Mouse (Mus musculus) limb, embryonic 10.5 days (tissue): ENCODE results near the gene Arhgap18. TPM values are rescaled to one million over a fixed set of nuclear protein-coding genes. Genes with fewer than 3 reads are reported as not detected.

Experiments
- DNase-seq: peaks from one replicate; pipeline ENCODE4 v3.0.0-alpha.2; 2017; ENCODE audit warnings: low spot score
- H3K27ac ChIP-seq: fragments of 300-500 bp; sonication (generic); 2 replicates; pipeline ENCODE4 v1.5.1; 2016; ENCODE audit warnings: mild to moderate bottlenecking
- H3K27me3 ChIP-seq: fragments of 300-500 bp; sonication (generic); 2 replicates; pipeline ENCODE4 v1.6.1; 2016; ENCODE audit warnings: low read depth, mild to moderate bottlenecking; ENCODE audit not compliant: poor library complexity, severe bottlenecking
- H3K36me3 ChIP-seq: fragments of 300-500 bp; sonication (generic); 2 replicates; pipeline ENCODE4 v1.6.1; 2016; ENCODE audit warnings: mild to moderate bottlenecking, moderate library complexity
- H3K4me1 ChIP-seq: fragments of 300-500 bp; sonication (generic); 2 replicates; pipeline ENCODE4 v1.6.1; 2016
- H3K4me3 ChIP-seq: fragments of 300-500 bp; sonication (generic); 2 replicates; pipeline ENCODE4 v1.5.1; 2016; ENCODE audit warnings: mild to moderate bottlenecking, moderate library complexity
- H3K9me3 ChIP-seq: fragments of 300-500 bp; sonication (generic); replicated peaks from 2 replicates; pipeline ENCODE4 v1.6.1; 2016; ENCODE audit warnings: mild to moderate bottlenecking
- WGBS: fragments of 180-500 bp; shearing (Covaris S2); methylation state at CpG from one replicate; pipeline ENCODE4 v1.1.7; 2016; 5-methylcytosine and 5-hydroxymethylcytosine counted together
- polyA plus RNA-seq: library from polyadenylated mRNA; unstranded; fragments of >200 nt; fragmentation: Nextera tagmentation; extraction: Ambion mirVana; gene quantifications from 2 replicates; pipeline ENCODE4 v1.2.1, GENCODE M21; 2016

Arhgap18 gene
- polyA plus RNA-seq, 1 experiment from 2014 or later, result 14.8 TPM

DNA sequence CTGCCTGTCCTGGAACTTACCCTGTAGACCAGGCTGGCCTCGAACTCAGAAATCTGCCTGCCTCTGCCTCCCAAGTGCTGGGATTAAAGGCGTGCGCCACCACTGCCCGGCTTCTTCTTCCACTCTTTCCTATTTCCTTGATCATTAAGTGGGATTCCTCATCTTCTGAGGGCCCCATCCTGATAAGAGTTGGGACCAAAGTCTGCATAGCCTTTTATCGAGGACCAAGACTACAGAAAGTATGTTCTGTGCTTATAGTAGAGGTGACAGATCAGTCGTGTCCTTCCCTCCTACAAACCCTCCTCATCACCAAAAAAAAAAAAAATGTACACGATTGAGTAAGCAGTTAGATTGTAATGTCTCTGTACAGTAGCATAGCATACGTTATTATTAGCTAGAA lies 39.8 kb downstream of the Arhgap18 start:
- 91% methylated on average over 8 of the region's 8 CpGs for WGBS
- H3K4me1 ChIP-seq, result peaks cover 20% of the 10 kb centered on the region
- no peaks in the 10 kb centered on the region for H3K27me3 ChIP-seq
- H3K4me3 ChIP-seq, result no peak overlapping the region
- no peak overlapping the region for H3K27ac ChIP-seq
- no peaks in the 10 kb centered on the region for H3K36me3 ChIP-seq
- no peak for DNase-seq
- H3K9me3 ChIP-seq, result no peaks in the 10 kb centered on the region

DNA sequence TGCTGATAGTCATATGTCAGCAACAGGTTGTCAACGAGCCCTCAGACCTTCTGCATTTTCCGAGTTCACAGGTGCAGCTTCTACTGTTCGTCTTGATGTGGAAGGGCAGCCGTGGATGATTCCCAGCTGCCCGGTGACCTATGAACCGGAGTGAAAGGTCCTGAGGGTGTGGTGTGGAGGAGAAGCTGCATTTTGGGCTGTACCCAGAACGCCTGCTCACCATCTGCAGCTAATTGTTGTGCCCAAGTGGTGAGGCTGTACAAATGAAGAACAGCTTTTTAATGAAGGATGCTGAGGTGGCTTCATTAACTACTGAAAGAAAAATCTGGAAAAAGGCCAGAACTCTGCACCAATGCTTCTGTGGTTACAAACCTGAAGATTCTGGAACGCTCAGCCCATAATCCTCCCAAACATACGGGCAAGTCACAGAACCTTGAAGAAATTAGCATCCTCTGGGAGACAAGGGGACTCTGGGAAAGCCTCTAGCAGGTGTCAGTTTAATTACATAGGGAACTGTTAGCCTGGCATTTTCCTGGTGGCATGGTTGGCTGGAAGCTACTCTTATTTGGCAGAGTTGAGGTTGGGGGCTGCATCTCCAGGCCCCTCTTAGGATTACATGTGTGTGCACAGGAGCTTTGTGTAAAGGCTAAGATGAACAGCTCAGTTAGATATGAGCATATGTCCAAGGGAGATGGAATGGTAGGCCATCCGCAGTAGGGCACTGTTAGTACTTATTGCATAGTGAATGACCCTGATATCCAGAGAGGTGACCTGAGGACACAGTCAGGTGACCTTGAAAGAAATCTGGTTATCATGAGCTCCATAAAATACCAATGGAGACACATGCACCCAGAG lies 43.4 kb downstream of the Arhgap18 start:
- H3K9me3 ChIP-seq, result no peaks in the 10 kb centered on the region
- H3K27me3 ChIP-seq, result no peaks in the 10 kb centered on the region
- DNase-seq, result no peak
- H3K4me1 ChIP-seq, result peaks cover 32% of the 10 kb centered on the region
- no peak overlapping the region for H3K27ac ChIP-seq
- H3K36me3 ChIP-seq, result no peaks in the 10 kb centered on the region
- no peak overlapping the region for H3K4me3 ChIP-seq
- 56% methylated on average over 10 of the region's 10 CpGs for WGBS

DNA sequence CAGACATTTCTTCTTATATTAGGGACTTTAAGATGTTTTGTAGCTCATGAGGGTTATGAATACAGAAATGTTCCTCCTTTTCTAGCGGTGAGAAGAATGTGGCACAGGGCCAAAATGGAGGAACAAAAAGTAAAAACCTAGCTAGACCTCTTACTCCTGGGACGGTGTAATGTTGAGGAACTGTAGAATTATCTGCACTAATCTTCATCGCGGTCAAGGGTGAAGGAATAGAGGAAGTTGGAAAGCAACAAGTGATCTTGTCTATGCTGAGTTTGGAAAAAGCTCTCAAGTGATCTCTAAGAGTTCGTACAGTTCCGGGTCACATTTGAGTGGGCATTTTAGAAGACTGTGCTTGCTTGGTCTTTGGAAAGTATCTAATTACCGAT lies 44.1 kb downstream of the Arhgap18 start:
- peaks cover 32% of the 10 kb centered on the region for H3K4me1 ChIP-seq
- WGBS, result 94% methylated on average over 7 of the region's 7 CpGs
- H3K9me3 ChIP-seq, result no peaks in the 10 kb centered on the region
- H3K27ac ChIP-seq, result no peak overlapping the region
- no peak for DNase-seq
- no peak overlapping the region for H3K4me3 ChIP-seq
- H3K36me3 ChIP-seq, result no peaks in the 10 kb centered on the region
- H3K27me3 ChIP-seq, result no peaks in the 10 kb centered on the region

DNA sequence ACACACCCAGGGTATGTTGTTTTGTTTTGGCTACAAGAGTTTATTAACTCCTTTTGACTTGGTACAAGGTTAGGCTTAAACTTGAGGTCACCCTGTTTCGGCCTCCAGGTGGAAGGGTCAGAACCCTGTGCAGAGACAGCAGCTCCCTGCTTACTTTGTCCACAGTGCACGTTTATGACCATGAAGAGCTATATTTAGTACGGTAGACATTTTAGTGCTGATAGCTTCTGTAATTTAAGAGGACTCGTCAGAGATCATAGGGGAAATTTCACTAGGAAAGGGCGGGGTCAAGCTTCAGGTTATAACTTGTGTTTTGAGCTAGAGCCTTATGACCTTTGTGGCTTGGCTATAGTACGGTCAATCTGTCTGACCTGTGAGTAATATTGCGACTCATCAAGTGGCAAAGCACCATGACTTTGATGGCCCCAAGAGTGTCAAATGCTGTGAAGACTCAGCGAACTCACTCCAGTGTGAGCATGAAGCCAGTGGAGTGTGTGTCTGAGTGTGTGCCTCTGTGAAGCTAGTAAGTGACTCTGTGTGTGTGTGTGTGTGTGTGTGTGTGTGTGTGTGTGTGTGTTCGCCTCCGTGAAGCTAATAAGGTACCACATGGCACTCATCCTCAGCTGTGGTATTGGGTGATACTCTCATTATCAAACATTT lies 45.7 kb downstream of the Arhgap18 start:
- Histone ChIP-seq H3K27ac (no peak overlapping the region), H3K4me3 (no peak overlapping the region), H3K27me3 (no peaks in the 10 kb centered on the region), H3K36me3 (no peaks in the 10 kb centered on the region), H3K9me3 (no peaks in the 10 kb centered on the region), H3K4me1 (peaks cover 32% of the 10 kb centered on the region)
- no peak for DNase-seq
- WGBS, result 70% methylated on average over 10 of the region's 10 CpGs

DNA sequence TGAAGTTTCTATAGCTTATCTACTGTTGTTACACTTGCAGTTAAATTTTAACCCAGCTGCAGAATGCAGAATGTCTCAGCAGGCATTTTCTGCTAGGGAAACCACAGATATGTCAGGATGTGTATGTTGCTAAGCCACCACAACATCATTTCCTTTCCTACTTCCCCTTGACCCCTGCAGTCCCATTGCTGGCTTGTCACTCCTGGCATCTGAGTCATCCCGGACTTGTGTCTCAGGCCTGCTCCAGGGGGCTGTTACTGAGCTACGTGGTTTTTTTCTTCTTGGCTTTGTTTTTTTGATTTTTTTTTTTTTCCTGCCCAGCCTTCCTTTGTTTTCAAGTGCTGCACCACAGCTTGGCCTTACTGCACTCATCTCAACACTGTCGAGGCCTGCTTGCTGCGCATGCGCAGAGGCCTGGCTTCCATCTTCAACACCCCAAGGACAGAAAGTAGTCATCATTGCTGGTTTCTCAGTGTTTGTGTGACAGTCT lies 46.4 kb downstream of the Arhgap18 start:
- H3K27me3 ChIP-seq, result no peaks in the 10 kb centered on the region
- H3K4me3 ChIP-seq, result no peak overlapping the region
- H3K27ac ChIP-seq, result no peak overlapping the region
- peaks cover 32% of the 10 kb centered on the region for H3K4me1 ChIP-seq
- 78% methylated on average over 5 of the region's 5 CpGs for WGBS
- H3K9me3 ChIP-seq, result no peaks in the 10 kb centered on the region
- H3K36me3 ChIP-seq, result no peaks in the 10 kb centered on the region
- DNase-seq, result no peak

DNA sequence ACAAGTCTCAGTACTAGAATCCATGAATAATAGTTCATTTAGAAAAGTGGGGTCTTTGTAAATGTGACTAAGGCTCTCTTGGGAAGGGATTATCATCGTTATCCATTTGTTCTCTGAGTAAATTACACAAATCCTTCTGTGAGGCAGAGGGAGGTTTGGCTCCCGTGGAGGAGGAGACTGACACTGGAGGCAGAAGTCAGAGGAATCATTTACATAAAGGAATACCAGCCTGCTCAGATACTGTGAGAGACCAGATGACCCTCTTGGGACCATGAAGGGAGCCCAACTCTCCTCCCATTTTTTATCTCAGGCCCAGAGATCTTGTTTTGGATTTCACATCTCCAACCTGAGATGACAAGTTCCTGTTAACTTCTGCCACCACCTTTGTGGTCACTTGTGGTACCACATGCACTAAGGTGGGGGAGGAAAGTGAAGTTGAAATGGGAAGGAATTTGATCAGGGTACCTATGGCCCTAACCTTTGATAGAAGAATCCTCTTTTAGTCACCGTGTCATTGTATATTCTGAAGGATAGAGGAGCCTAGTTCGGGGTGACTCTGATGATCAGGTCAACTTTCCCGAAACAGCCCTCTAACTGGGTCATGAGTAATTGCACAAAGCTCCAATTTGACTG lies 51.2 kb downstream of the Arhgap18 start:
- DNase-seq, result no peak
- no peaks in the 10 kb centered on the region for H3K9me3 ChIP-seq
- no peaks in the 10 kb centered on the region for H3K4me1 ChIP-seq
- 69% methylated on average over 5 of the region's 5 CpGs for WGBS
- H3K36me3 ChIP-seq, result no peaks in the 10 kb centered on the region
- no peak overlapping the region for H3K4me3 ChIP-seq
- no peaks in the 10 kb centered on the region for H3K27me3 ChIP-seq
- H3K27ac ChIP-seq, result no peak overlapping the region

DNA sequence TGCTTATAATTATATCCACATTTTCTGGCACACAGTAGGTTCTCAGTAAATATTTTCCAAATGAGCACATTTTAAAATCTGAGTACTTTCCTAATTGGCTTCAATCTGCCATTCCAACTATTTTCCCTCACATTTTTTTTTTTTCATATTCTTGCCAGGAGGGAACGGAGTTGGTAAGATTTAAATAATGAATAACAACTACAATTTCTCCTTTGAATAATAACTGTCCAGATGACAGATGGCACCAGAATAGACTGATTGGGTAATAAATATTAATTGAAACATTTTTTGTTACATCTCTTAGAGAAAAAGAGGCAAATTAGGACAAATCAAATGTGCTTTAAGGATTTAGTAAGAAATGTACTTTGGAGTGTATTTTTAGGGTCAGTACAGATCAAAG lies 51.8 kb downstream of the Arhgap18 start:
- Histone ChIP-seq H3K27me3 (no peaks in the 10 kb centered on the region), H3K4me3 (no peak overlapping the region), H3K36me3 (no peaks in the 10 kb centered on the region), H3K9me3 (no peaks in the 10 kb centered on the region), H3K27ac (no peak overlapping the region), H3K4me1 (no peaks in the 10 kb centered on the region)
- 93% methylated on average over 1 of the region's 1 CpGs for WGBS
- no peak for DNase-seq

DNA sequence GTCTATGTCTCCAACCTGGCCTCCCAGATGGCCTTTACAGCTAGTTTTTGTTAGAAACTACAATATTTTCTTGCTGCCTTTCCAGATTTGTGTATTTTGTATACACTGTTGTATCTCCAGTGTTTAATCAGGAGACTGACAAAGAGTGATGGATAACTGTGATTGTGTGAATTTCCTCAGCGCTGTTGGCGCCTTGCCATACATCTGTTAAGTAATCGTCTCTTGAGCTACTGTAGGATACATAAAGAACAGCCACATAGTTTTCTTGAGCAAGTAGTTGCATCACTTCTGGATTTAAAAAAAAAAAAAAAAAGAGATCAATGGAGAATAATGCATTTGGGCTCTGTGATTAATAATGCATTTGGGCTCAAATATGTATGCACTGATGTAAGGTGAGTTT lies 52.9 kb downstream of the Arhgap18 start:
- no peaks in the 10 kb centered on the region for H3K36me3 ChIP-seq
- 92% methylated on average over 3 of the region's 3 CpGs for WGBS
- H3K4me1 ChIP-seq, result no peaks in the 10 kb centered on the region
- no peak overlapping the region for H3K4me3 ChIP-seq
- DNase-seq, result no peak
- no peak overlapping the region for H3K27ac ChIP-seq
- no peaks in the 10 kb centered on the region for H3K27me3 ChIP-seq
- H3K9me3 ChIP-seq, result no peaks in the 10 kb centered on the region

DNA sequence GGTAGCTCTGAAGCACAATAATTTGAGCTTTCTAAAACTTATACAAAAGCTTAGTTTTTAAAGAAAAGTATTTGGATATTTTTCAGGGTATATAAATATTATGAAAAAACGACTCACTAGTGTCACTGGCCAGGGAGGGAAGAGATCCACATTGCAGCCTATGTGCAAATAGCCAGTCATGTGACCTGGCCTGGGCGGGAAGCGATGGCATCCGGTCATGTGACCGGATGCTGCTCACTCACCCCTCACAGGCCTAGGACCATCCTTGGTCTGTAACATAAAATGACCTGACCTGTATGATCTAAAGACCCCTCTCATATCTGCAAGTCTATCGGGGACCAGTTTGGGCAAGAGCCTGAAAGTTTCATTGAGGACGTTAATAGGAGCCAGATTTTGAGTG lies 56.8 kb downstream of the Arhgap18 start:
- Histone ChIP-seq H3K4me3 (no peak overlapping the region), H3K36me3 (no peaks in the 10 kb centered on the region)
- 91% methylated on average over 7 of the region's 7 CpGs for WGBS

DNA sequence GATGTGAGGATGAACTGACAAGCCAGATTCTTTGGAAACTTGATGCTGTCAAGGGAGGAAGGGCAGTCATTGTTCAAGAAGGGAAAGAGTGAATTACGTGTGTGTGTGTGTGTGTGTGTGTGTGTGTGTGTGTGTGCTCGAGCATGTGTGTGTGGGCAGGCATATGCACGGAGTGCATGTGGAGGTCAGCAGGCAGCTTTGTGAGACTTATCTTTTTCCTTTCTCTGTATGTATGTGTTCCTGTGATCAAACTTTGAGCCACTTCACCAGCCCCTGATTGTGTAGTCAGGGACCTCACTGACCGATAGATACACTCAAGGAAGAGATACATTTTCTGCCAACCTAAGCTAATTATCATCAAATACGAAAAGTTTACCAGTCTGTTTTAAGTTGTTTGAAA lies 57.6 kb downstream of the Arhgap18 start:
- Histone ChIP-seq H3K36me3 (no peaks in the 10 kb centered on the region), H3K27ac (no peak overlapping the region), H3K4me1 (no peaks in the 10 kb centered on the region), H3K4me3 (no peak overlapping the region), H3K9me3 (no peaks in the 10 kb centered on the region), H3K27me3 (no peaks in the 10 kb centered on the region)
- no peak for DNase-seq
- 85% methylated on average over 5 of the region's 5 CpGs for WGBS

More for the DNA sequence above, 56.8 kb downstream of the Arhgap18 start:
- no peaks in the 10 kb centered on the region for H3K4me1 ChIP-seq
- H3K27me3 ChIP-seq, result no peaks in the 10 kb centered on the region
- no peak overlapping the region for H3K27ac ChIP-seq
- DNase-seq, result no peak
- H3K9me3 ChIP-seq, result no peaks in the 10 kb centered on the region

DNA sequence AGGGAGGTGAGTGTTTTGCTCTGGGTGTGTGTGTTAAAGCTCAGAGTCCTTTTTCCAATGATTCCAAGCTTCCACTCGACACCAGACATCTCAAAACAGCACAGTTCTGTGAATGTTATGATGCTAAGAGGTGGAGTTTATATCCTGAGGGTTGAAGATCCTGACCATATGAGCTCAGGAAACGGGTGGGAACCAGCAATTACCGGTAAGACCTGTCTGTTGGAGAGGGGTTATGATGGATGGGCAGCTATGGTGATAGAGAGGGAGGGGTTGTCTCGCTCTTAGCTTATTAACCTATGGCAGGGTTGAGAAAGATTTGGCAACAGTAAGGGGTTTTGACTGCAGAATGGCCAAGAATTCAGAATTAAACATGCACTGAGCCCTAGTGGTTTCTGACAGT lies 58.1 kb downstream of the Arhgap18 start:
- H3K9me3 ChIP-seq, result no peaks in the 10 kb centered on the region
- no peak overlapping the region for H3K27ac ChIP-seq
- no peaks in the 10 kb centered on the region for H3K36me3 ChIP-seq
- no peak overlapping the region for H3K4me3 ChIP-seq
- no peak for DNase-seq
- no peaks in the 10 kb centered on the region for H3K4me1 ChIP-seq
- no peaks in the 10 kb centered on the region for H3K27me3 ChIP-seq
- 71% methylated on average over 4 of the region's 4 CpGs for WGBS

DNA sequence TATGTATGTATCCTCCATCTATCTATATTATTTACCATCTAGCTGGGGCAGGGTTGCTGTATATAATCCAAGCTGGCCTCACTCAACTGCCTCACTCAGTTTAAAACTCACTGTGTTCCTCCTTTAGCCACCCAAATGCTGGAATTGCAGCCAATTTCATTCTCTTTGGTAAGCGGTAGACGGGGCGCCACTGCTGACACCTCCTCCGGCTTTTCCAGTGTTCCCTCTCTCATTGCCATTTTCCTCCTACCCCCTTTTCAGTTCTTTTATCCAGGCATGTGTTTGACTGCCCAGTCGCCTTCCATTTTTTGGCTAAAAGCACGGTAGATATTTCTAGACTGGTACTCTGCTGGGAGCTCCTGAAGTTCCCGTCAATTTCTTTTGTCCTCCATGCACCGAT lies 62.4 kb downstream of the Arhgap18 start:
- Histone ChIP-seq H3K9me3 (no peaks in the 10 kb centered on the region), H3K27me3 (no peaks in the 10 kb centered on the region), H3K4me1 (peaks cover 5% of the 10 kb centered on the region; the same call in 1 of the 2 replicates), H3K27ac (no peak overlapping the region), H3K36me3 (no peaks in the 10 kb centered on the region), H3K4me3 (no peak overlapping the region)
- 94% methylated on average over 8 of the region's 8 CpGs for WGBS
- no peak for DNase-seq

DNA sequence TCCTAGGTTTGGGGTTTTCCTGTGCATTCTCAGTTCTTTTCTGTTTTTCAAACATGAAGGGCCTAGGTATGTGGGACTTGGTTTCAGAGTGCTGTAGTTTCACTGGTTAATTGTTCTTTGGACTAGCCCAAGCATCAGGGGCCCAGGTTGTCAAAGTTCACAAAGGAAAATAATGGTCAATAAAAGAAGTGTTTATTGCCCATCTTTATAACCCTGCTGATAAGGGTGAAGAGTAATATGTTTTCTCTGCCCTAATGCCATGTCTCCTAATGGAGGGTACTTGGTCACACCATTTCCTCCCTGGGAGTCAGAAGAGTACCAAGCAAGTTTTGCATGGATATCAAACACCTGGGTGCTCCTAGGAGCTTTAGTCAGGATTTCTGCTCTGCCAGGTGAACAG lies 67.1 kb downstream of the Arhgap18 start:
- H3K4me1 ChIP-seq, result peaks cover 5% of the 10 kb centered on the region; the same call in 1 of the 2 replicates
- H3K36me3 ChIP-seq, result no peaks in the 10 kb centered on the region
- no peak overlapping the region for H3K4me3 ChIP-seq
- H3K9me3 ChIP-seq, result no peaks in the 10 kb centered on the region
- DNase-seq, result no peak
- no peaks in the 10 kb centered on the region for H3K27me3 ChIP-seq
- no peak overlapping the region for H3K27ac ChIP-seq
